Mouse (Mus musculus): ENCODE data around the gene Nfia. TPM values are rescaled to one million over a fixed set of nuclear protein-coding genes. Genes with fewer than 3 reads are reported as not detected.

The Nfia gene
- total RNA-seq, 2 experiments from 2014 or later = 57.0 to 57.8 TPM

GRCm38 (mm10) chr4:98136072-98136471, 363.5 kb downstream of the Nfia start:
- TF ChIP-seq CTCF (IDR thresholded peaks at IDR 0.05) = no peak
- H3K4me3 ChIP-seq = no peak overlapping the region
- DNase-seq = no peak
- intact Hi-C loops (cut with DNase I) = no loop called here
- no peak overlapping the region for H3K27ac ChIP-seq

- intact Hi-C loops (cut with DNase I) = no loop called here
- TF ChIP-seq CTCF (IDR thresholded peaks at IDR 0.05) = no peak
- no peak overlapping the region for H3K4me3 ChIP-seq
- DNase-seq = no peak
- no peak overlapping the region for H3K27ac ChIP-seq
Observed at GRCm38 (mm10) chr4:98142879-98143436, 370.4 kb downstream of the Nfia start.

- DNase-seq = no peak
- intact Hi-C loops (cut with DNase I) = no loop called here
- TF ChIP-seq CTCF (IDR thresholded peaks at IDR 0.05) = no peak
- Histone ChIP-seq H3K27ac (no peak overlapping the region), H3K4me3 (no peak overlapping the region)
Observed at GRCm38 (mm10) chr4:98150576-98150975, 378.0 kb downstream of the Nfia start.

DNA sequence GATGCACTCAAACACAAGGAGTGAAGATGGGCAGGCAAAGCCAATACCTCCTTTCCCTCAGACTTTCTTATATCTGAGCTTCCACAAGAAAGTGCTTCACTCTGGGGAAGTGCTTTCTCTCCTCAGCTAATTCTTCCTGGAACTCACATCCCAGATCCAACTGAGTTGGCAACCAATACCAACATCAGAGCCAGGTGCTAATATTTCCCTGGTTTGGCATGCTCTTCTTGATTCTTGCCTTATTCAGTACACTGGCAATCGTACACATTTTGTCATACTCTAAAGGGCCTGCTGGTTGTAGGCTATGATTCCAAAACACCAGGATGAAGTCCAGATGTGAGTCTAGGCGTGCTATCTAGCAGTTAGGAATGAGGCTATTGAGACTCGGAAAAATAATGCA, 385.4 kb downstream of the Nfia start:
- TF ChIP-seq CTCF (IDR thresholded peaks at IDR 0.05) = no peak
- no peak for DNase-seq
- Histone ChIP-seq H3K4me3 (no peak overlapping the region), H3K27ac (no peak overlapping the region)
- intact Hi-C loops (cut with DNase I) = no loop called here

- intact Hi-C loops (cut with DNase I) = no loop called here
- Histone ChIP-seq H3K27ac (no peak overlapping the region), H3K4me3 (no peak overlapping the region)
- no peak for DNase-seq
- TF ChIP-seq CTCF (IDR thresholded peaks at IDR 0.05) = no peak
Observed at GRCm38 (mm10) chr4:98166379-98166778, 393.8 kb downstream of the Nfia start.

Other genes starting within 250 kb of the Nfia start
- not detected for gene E130114P18Rik, start 5.3 kb downstream of the Nfia start, total RNA-seq (2021)